Comparison of ENCODE assay signal across 18 mouse cellular contexts in genomic region chr15:80673337-80674095, GRCm38 (mm10). TPM values are rescaled to one million over a fixed set of nuclear protein-coding genes. Genes with fewer than 3 reads are reported as not detected.
A peak's percentile ranks its signal among the peaks of the same experiment; 100 is the strongest.
DNase-seq lines count a peak whose midpoint lies in the region; ATAC-seq lines count a peak whose summit lies in the region.
"Had no signal": no experiment of that assay in that cellular context is flagged by ENCODE, and none has a peak within 500 bp of the region (broad histone marks: within the 10 kb centered on the region; RNA-seq: fewer than 3 reads in every experiment).

No protein-coding gene starts in this region.

- no peak overlapping the region for H3K9ac ChIP-seq in liver, embryonic 15.5 days
- no peak overlapping the region for H3K9ac ChIP-seq in liver, embryonic 11.5 days (ENCODE audit: low read depth, low read length)
- H3K9ac ChIP-seq in stomach, embryonic 16.5 days (ENCODE audit: low read length) = 0 out of 2 replicates have a peak overlapping the region, but pooled peaks have one; percentile 37
- H3K9ac ChIP-seq: embryonic facial prominence, embryonic 12.5 days; heart, embryonic 15.5 days; lung, embryonic 14.5 days; midbrain, embryonic 12.5 days had no signal

- peaks cover 69% of the 10 kb centered on the region for H3K27me3 ChIP-seq in liver, embryonic 15.5 days
- peaks cover 38% of the 10 kb centered on the region for H3K27me3 ChIP-seq in liver, embryonic 11.5 days (replicated peaks; ENCODE audit: control insufficient read depth, insufficient read depth, low read length)
- peaks cover 7% of the 10 kb centered on the region; the same call in 1 of the 2 replicates for H3K27me3 ChIP-seq in stomach, embryonic 16.5 days (ENCODE audit: control insufficient read depth, insufficient read depth, low read length)
- H3K27me3 ChIP-seq in forebrain, embryonic 10.5 days (ENCODE audit: poor library complexity, severe bottlenecking) = peaks cover 64% of the 10 kb centered on the region

- no peak overlapping the region for H3K4me2 ChIP-seq in liver, embryonic 15.5 days
- no peak overlapping the region for H3K4me2 ChIP-seq in liver, embryonic 11.5 days
- H3K4me2 ChIP-seq in stomach, embryonic 16.5 days (ENCODE audit: low read depth, low read length) = peak overlapping the region; percentile 70
- H3K4me2 ChIP-seq: embryonic facial prominence, embryonic 12.5 days; heart, embryonic 15.5 days; lung, embryonic 14.5 days; midbrain, embryonic 12.5 days had no signal

- no peak for ATAC-seq in liver, embryonic 15.5 days (ENCODE audit: insufficient read depth)
- ATAC-seq in liver, embryonic 11.5 days (replicated peaks; ENCODE audit: low FRiP score) = no peak
- 0 out of 2 replicates have a peak, but pooled peaks have one; percentile 4 for ATAC-seq in common myeloid progenitor, adult 5-6 weeks (replicated peaks; ENCODE audit: low read depth, poor library complexity, severe bottlenecking)
- ATAC-seq in stomach, embryonic 16.5 days (ENCODE audit: insufficient read depth, low FRiP score) = no peak

- H3K36me3 ChIP-seq in liver, embryonic 15.5 days (replicated peaks) = no peaks in the 10 kb centered on the region
- H3K36me3 ChIP-seq in liver, embryonic 11.5 days (ENCODE audit: control insufficient read depth, insufficient read depth, low read length) = no peaks in the 10 kb centered on the region
- no peaks in the 10 kb centered on the region for H3K36me3 ChIP-seq in stomach, embryonic 16.5 days (ENCODE audit: control insufficient read depth, insufficient read depth, low read length)
- no peaks in the 10 kb centered on the region for H3K36me3 ChIP-seq in forebrain, embryonic 10.5 days (replicated peaks)
- H3K36me3 ChIP-seq: embryonic facial prominence, embryonic 12.5 days; heart, embryonic 15.5 days; hindbrain, embryonic 10.5 days; midbrain, embryonic 12.5 days had no signal

- 0 out of 2 replicates have a peak overlapping the region, but pooled peaks have one; percentile 57 for H3K27ac ChIP-seq in liver, embryonic 15.5 days (replicated peaks)
- H3K27ac ChIP-seq in liver, embryonic 11.5 days (ENCODE audit: low read depth, low read length) = no peak overlapping the region
- H3K27ac ChIP-seq in stomach, embryonic 16.5 days (ENCODE audit: low read length) = peak overlapping the region; percentile 78
- H3K27ac ChIP-seq in forebrain, embryonic 10.5 days = no peak overlapping the region
- H3K27ac ChIP-seq: embryonic facial prominence, embryonic 12.5 days; heart, adult 2 months; heart, embryonic 15.5 days; hindbrain, embryonic 10.5 days; layer of hippocampus, adult 2 months; midbrain, embryonic 12.5 days had no signal

- H3K9me3 ChIP-seq in liver, embryonic 15.5 days (replicated peaks) = no peaks in the 10 kb centered on the region
- no peaks in the 10 kb centered on the region for H3K9me3 ChIP-seq in liver, embryonic 11.5 days (ENCODE audit: control insufficient read depth, low read length)
- no peaks in the 10 kb centered on the region for H3K9me3 ChIP-seq in stomach, embryonic 16.5 days (replicated peaks; ENCODE audit: control insufficient read depth, low read length)
- H3K9me3 ChIP-seq in forebrain, embryonic 10.5 days = no peaks in the 10 kb centered on the region
- H3K9me3 ChIP-seq: embryonic facial prominence, embryonic 12.5 days; heart, embryonic 15.5 days; hindbrain, embryonic 10.5 days; midbrain, embryonic 12.5 days had no signal

- DNase-seq in liver, embryonic 11.5 days (ENCODE audit: low spot score) = no peak
- DNase-seq in lung, postnatal 36 days = peak; percentile 49
- no peak for DNase-seq in thymus, postnatal 25 days
- DNase-seq in forebrain, embryonic 10.5 days (ENCODE audit: extremely low spot score, low spot score) = no peak
- no peak for DNase-seq in thymus, postnatal 4 days
- DNase-seq: cerebellum, postnatal 25 days; gastrocnemius, postnatal 10 days; heart, adult 2 months; lung, embryonic 14.5 days had no signal

- H3K4me1 ChIP-seq in liver, embryonic 15.5 days (replicated peaks) = peaks cover 23% of the 10 kb centered on the region
- H3K4me1 ChIP-seq in liver, embryonic 11.5 days (replicated peaks; ENCODE audit: control insufficient read depth, insufficient read depth, low read length) = peaks cover 10% of the 10 kb centered on the region
- peaks cover 12% of the 10 kb centered on the region for H3K4me1 ChIP-seq in stomach, embryonic 16.5 days (ENCODE audit: control insufficient read depth, insufficient read depth, low read length)
- peaks cover 13% of the 10 kb centered on the region for H3K4me1 ChIP-seq in forebrain, embryonic 10.5 days

- no peak overlapping the region for H3K4me3 ChIP-seq in liver, embryonic 15.5 days (replicated peaks)
- no peak overlapping the region for H3K4me3 ChIP-seq in liver, embryonic 11.5 days (ENCODE audit: low read depth, low read length)
- H3K4me3 ChIP-seq in stomach, embryonic 16.5 days (replicated peaks; ENCODE audit: low read length) = peak overlapping the region; percentile 58
- H3K4me3 ChIP-seq in forebrain, embryonic 10.5 days = no peak overlapping the region
- H3K4me3 ChIP-seq: embryonic facial prominence, embryonic 12.5 days; heart, adult 2 months; heart, embryonic 15.5 days; hindbrain, embryonic 10.5 days; layer of hippocampus, adult 2 months; left cerebral cortex, adult 2 months; midbrain, embryonic 12.5 days had no signal

- 43% methylated on average over 4 of the region's 4 CpGs for WGBS in liver, embryonic 15.5 days (ENCODE audit: insufficient replicate concordance)
- WGBS in liver, embryonic 11.5 days = 67% methylated on average over 4 of the region's 4 CpGs
- 71% methylated on average over 4 of the region's 4 CpGs for WGBS in stomach, embryonic 16.5 days
- 71% methylated on average over 4 of the region's 4 CpGs for WGBS in forebrain, embryonic 10.5 days

RNA-seq across cellular contexts. Expression of gene Fam83f, which starts 1.9 kb away (rescaled TPM):
- polyA plus RNA-seq in liver, embryonic 15.5 days (2015; fragmentation: Nextera tagmentation; extraction: Ambion mirVana) = 3.7 and 5.0 TPM in 2 replicates
- 0.34 and 0.61 TPM in 2 replicates for polyA plus RNA-seq in liver, embryonic 11.5 days (2014; fragmentation: Nextera tagmentation; extraction: Ambion mirVana)
- total RNA-seq in common myeloid progenitor, adult 5-6 weeks (2017) = not detected in 2 replicates
- 22.0 and 22.4 TPM in 2 replicates for polyA plus RNA-seq in stomach, embryonic 16.5 days (2015; fragmentation: Nextera tagmentation; extraction: Ambion mirVana)
- 0.37 and 0.68 TPM in 2 replicates for polyA plus RNA-seq in forebrain, embryonic 10.5 days (2016; fragmentation: Nextera tagmentation; extraction: Ambion mirVana)
- total RNA-seq: heart, adult 2 months had no signal

RNA-seq across cellular contexts. Expression of gene Tnrc6b, which starts 37.6 kb away (rescaled TPM):
- 18.3 and 20.8 TPM in 2 replicates for polyA plus RNA-seq in liver, embryonic 15.5 days (2015; fragmentation: Nextera tagmentation; extraction: Ambion mirVana)
- polyA plus RNA-seq in liver, embryonic 11.5 days (2014; fragmentation: Nextera tagmentation; extraction: Ambion mirVana) = 17.7 and 18.5 TPM in 2 replicates
- 45.8 and 100 TPM in 2 replicates for total RNA-seq in common myeloid progenitor, adult 5-6 weeks (2017)
- 28.3 and 29.9 TPM in 2 replicates for polyA plus RNA-seq in stomach, embryonic 16.5 days (2015; fragmentation: Nextera tagmentation; extraction: Ambion mirVana)
- polyA plus RNA-seq in forebrain, embryonic 10.5 days (2016; fragmentation: Nextera tagmentation; extraction: Ambion mirVana) = 40.5 and 43.4 TPM in 2 replicates

Comparison
In these comparisons a context has a peak if more than half of its experiments do, and no peak if none do; other contexts are left out.
1. H3K27ac ChIP-seq: peak in liver, embryonic 15.5 days (single experiment) and stomach, embryonic 16.5 days (single experiment); none in liver, embryonic 11.5 days (single experiment) and forebrain, embryonic 10.5 days (single experiment).